Mouse (Mus musculus) ovary, postnatal 36 days (tissue): ENCODE data around the gene Olfr1230.

Experiments used
- DNase-seq: peaks from one replicate; pipeline ENCODE4 v3.0.0; 2022; ENCODE audit warnings: low spot score, mixed read lengths

Gene Olfr1230

DNA sequence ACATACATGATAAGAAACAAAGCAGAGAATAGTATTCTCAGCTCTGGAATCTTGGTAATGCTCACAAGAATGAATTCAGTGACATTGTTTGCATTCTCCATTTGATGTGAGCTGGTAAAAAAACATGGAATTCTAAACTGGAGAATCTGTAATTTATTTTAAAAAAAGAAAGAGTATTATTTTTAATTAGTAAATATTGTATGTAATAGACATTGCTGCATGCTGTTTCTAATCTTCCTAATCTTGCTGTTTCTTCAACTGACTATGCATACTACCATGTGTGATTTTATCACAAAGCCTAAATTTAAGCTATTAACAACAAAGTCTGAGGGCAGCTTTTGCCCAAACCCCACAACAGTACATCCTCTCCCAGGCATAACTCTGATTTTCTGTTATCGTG is at the start of gene Olfr1230:
Olfr1230 (minus strand) TSS at position 101 of the 400 bp plus-strand sequence.
- no peak for DNase-seq

GRCm38 (mm10) chr2:89342298-89342697 is 45.2 kb upstream of the Olfr1230 start, which contains the start of gene Olfr1233:
Gene Olfr1233 (minus strand): TSS chr2:89342398.
- DNase-seq = no peak

- DNase-seq = no peak
These were observed 32.5 kb upstream of the Olfr1230 start, which contains the start of gene Olfr1232 for GRCm38 (mm10) chr2:89329575-89329974. Gene Olfr1232 (minus strand): TSS chr2:89329675.

DNA sequence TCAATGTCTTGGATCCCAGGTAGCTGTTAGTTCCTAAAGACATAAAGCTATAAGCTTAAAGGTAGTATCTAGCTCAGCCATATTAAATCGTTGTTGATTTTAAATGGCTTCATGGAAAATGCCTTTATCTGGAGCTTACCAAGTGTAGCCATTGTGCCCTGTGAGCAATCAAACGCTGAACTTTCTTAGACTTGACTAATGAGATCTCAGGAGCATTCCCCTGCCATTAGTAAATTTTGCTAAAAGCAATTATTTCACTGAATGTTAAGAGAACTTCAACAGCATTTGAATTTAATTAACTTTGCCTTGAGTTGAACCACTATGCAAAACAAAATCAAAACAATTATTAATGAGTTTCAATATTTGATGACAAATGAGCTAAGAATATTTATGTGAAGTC is 9.9 kb upstream of the Olfr1230 start, which contains the start of gene Olfr1231:
Olfr1231 (minus strand) TSS at position 101 of the 400 bp plus-strand sequence.
- DNase-seq = no peak

- DNase-seq = no peak
These were observed 9.2 kb downstream of the Olfr1230 start, which contains the start of gene Olfr1229 for GRCm38 (mm10) chr2:89287914-89288313. Gene Olfr1229 (minus strand): TSS chr2:89288014.

GRCm38 (mm10) chr2:89253962-89254361 is 43.1 kb downstream of the Olfr1230 start, which contains the start of gene Olfr1228:
Gene Olfr1228 (minus strand): TSS chr2:89254062.
- no peak for DNase-seq
